Mouse (Mus musculus) frontal cortex, postnatal 10 days (tissue): ENCODE results near the gene Pde4b.

Experiments
- DNase-seq, 2 experiments: peaks; one replicate each; pipeline ENCODE4 v3.0.0; 2022; ENCODE audit warnings: low spot score in 2 of 2, mixed read lengths in 1 of 2

Pde4b gene

DNA sequence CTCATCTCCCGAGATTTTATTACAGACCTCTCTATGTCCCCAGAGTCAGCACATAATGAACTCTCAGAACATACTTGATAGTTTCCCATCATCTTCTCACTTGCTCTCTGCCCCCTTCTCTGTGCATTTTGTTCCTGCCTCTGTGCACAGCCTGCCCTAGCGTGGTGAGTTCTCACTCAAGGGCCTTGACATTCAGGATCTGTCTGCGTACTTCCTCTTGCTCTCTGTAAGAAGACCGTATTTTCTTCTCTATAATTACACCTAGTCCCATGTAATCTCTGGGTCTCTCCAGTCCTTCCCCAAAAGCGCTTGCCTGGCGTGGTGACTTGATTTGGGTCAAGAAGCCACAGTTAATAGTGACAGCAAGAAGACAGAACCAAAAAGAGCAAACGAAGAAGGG is 568.0 kb downstream of the Pde4b start:
- DNase-seq: no peak

DNA sequence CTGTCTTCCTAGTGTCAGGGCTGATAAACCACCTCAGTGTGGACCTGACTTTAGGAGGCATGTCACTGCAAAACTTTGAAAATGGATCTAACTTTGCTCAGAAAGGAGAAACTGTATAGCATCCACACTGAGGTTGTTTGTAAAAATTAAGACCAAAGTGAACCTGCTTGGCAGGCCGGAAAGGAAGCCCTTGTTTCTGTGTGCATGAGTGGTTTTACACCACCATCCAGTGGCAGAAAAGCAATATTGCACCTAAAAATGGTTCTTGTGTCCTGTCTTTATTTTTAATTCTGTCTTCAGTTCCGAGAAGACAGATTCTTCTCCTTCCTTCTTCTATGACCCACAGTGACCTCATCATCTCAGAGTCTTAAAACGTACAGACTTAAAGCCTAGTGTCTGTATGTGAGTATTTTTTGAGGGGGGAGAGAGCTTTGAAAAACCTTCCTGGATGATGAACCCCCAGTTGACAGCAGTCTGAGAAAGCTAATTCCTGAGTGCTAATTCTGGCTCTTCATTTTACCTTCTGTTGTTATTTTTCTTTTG is 569.2 kb downstream of the Pde4b start:
- peak; percentile 17 to 25 for DNase-seq
